Mouse (Mus musculus): ENCODE results near the gene Trim9. TPM values are rescaled to one million over a fixed set of nuclear protein-coding genes. Genes with fewer than 3 reads are reported as not detected.

The Trim9 gene
- polyA plus RNA-seq, 1 experiment from 2014 or later: 0.32 TPM

GRCm38 (mm10) chr12:70212501-70212900 is 134.9 kb downstream of the Trim9 start:
- no peak overlapping the region for H3K27ac ChIP-seq (replicated peaks)
- 82% methylated on average over 4 of the region's 4 CpGs for WGBS
- no peak overlapping the region for H3K4me2 ChIP-seq (replicated peaks; ENCODE audit: low read depth)
- no peak for TF ChIP-seq CTCF (IDR thresholded peaks at IDR 0.05; ENCODE audit: low read depth)
- no peak for TF ChIP-seq EP300 (optimal IDR thresholded peaks at IDR 0.05)
- H3K36me3 ChIP-seq (ENCODE audit: control insufficient read depth, insufficient read depth, low read length): peaks cover 6% of the 10 kb centered on the region; the same call in 1 of the 2 replicates
- ATAC-seq (ENCODE audit: low FRiP score, low TSS enrichment): no peak
- no peaks in the 10 kb centered on the region for H3K4me1 ChIP-seq (replicated peaks; ENCODE audit: control insufficient read depth, insufficient read depth)
- H3K4me3 ChIP-seq (ENCODE audit: low read depth, low read length): no peak overlapping the region
- H3K9me3 ChIP-seq (ENCODE audit: control insufficient read depth, low read length): no peaks in the 10 kb centered on the region
- DNase-seq (ENCODE audit: low spot score): no peak
- H3K27me3 ChIP-seq (ENCODE audit: control insufficient read depth, insufficient read depth, low read length): no peaks in the 10 kb centered on the region
- H3K9ac ChIP-seq (ENCODE audit: low read length): no peak overlapping the region

GRCm38 (mm10) chr12:70208214-70208613 is 139.2 kb downstream of the Trim9 start:
- H3K27me3 ChIP-seq (ENCODE audit: control insufficient read depth, insufficient read depth, low read length): no peaks in the 10 kb centered on the region
- no peak for DNase-seq (ENCODE audit: low spot score)
- H3K4me1 ChIP-seq (replicated peaks; ENCODE audit: control insufficient read depth, insufficient read depth): no peaks in the 10 kb centered on the region
- no peaks in the 10 kb centered on the region for H3K9me3 ChIP-seq (ENCODE audit: control insufficient read depth, low read length)
- H3K4me3 ChIP-seq (ENCODE audit: low read depth, low read length): no peak overlapping the region
- H3K27ac ChIP-seq (replicated peaks): no peak overlapping the region
- H3K36me3 ChIP-seq (ENCODE audit: control insufficient read depth, insufficient read depth, low read length): peaks cover 15% of the 10 kb centered on the region
- 66% methylated on average over 5 of the region's 5 CpGs for WGBS
- TF ChIP-seq EP300 (optimal IDR thresholded peaks at IDR 0.05) (no peak), CTCF (IDR thresholded peaks at IDR 0.05; ENCODE audit: low read depth) (no peak)
- no peak for ATAC-seq (ENCODE audit: low FRiP score, low TSS enrichment)
- no peak overlapping the region for H3K4me2 ChIP-seq (replicated peaks; ENCODE audit: low read depth)
- no peak overlapping the region for H3K9ac ChIP-seq (ENCODE audit: low read length)

- Histone ChIP-seq H3K9ac (ENCODE audit: low read length) (no peak overlapping the region), H3K4me1 (replicated peaks; ENCODE audit: control insufficient read depth, insufficient read depth) (no peaks in the 10 kb centered on the region), H3K27ac (replicated peaks) (no peak overlapping the region), H3K36me3 (ENCODE audit: control insufficient read depth, insufficient read depth, low read length) (peaks cover 14% of the 10 kb centered on the region), H3K9me3 (ENCODE audit: control insufficient read depth, low read length) (no peaks in the 10 kb centered on the region), H3K4me2 (replicated peaks; ENCODE audit: low read depth) (no peak overlapping the region), H3K27me3 (ENCODE audit: control insufficient read depth, insufficient read depth, low read length) (no peaks in the 10 kb centered on the region), H3K4me3 (ENCODE audit: low read depth, low read length) (no peak overlapping the region)
- no peak for DNase-seq (ENCODE audit: low spot score)
- WGBS: 81% methylated on average over 8 of the region's 8 CpGs
- ATAC-seq (ENCODE audit: low FRiP score, low TSS enrichment): no peak
- TF ChIP-seq CTCF (IDR thresholded peaks at IDR 0.05; ENCODE audit: low read depth) (no peak), EP300 (optimal IDR thresholded peaks at IDR 0.05) (no peak)
These were observed 143.0 kb downstream of the Trim9 start for GRCm38 (mm10) chr12:70204433-70204832.

- WGBS: 78% methylated on average over 5 of the region's 5 CpGs
- H3K4me3 ChIP-seq (ENCODE audit: low read depth, low read length): no peak overlapping the region
- DNase-seq (ENCODE audit: low spot score) (no peak), ATAC-seq (ENCODE audit: low FRiP score, low TSS enrichment) (no peak)
- H3K4me2 ChIP-seq (replicated peaks; ENCODE audit: low read depth): no peak overlapping the region
- no peaks in the 10 kb centered on the region for H3K27me3 ChIP-seq (ENCODE audit: control insufficient read depth, insufficient read depth, low read length)
- H3K27ac ChIP-seq (replicated peaks): no peak overlapping the region
- H3K9ac ChIP-seq (ENCODE audit: low read length): no peak overlapping the region
- H3K9me3 ChIP-seq (ENCODE audit: control insufficient read depth, low read length): no peaks in the 10 kb centered on the region
- TF ChIP-seq CTCF (IDR thresholded peaks at IDR 0.05; ENCODE audit: low read depth): peak; percentile 57
- TF ChIP-seq EP300 (optimal IDR thresholded peaks at IDR 0.05): no peak
- no peaks in the 10 kb centered on the region for H3K4me1 ChIP-seq (replicated peaks; ENCODE audit: control insufficient read depth, insufficient read depth)
- peaks cover 16% of the 10 kb centered on the region for H3K36me3 ChIP-seq (ENCODE audit: control insufficient read depth, insufficient read depth, low read length)
These were observed 145.4 kb downstream of the Trim9 start for GRCm38 (mm10) chr12:70201926-70202529.

GRCm38 (mm10) chr12:70196341-70196740 is 151.1 kb downstream of the Trim9 start:
- no peak overlapping the region for H3K9ac ChIP-seq (ENCODE audit: low read length)
- no peak overlapping the region for H3K4me3 ChIP-seq (ENCODE audit: low read depth, low read length)
- H3K9me3 ChIP-seq (ENCODE audit: control insufficient read depth, low read length): no peaks in the 10 kb centered on the region
- H3K4me2 ChIP-seq (replicated peaks; ENCODE audit: low read depth): no peak overlapping the region
- 77% methylated on average over 5 of the region's 5 CpGs for WGBS
- TF ChIP-seq EP300 (optimal IDR thresholded peaks at IDR 0.05) (no peak), CTCF (IDR thresholded peaks at IDR 0.05; ENCODE audit: low read depth) (no peak)
- H3K4me1 ChIP-seq (replicated peaks; ENCODE audit: control insufficient read depth, insufficient read depth): no peaks in the 10 kb centered on the region
- DNase-seq (ENCODE audit: low spot score) (no peak), ATAC-seq (ENCODE audit: low FRiP score, low TSS enrichment) (no peak)
- H3K27ac ChIP-seq (replicated peaks): no peak overlapping the region
- H3K36me3 ChIP-seq (ENCODE audit: control insufficient read depth, insufficient read depth, low read length): peaks cover 5% of the 10 kb centered on the region; the same call in 1 of the 2 replicates
- no peaks in the 10 kb centered on the region for H3K27me3 ChIP-seq (ENCODE audit: control insufficient read depth, insufficient read depth, low read length)

- Histone ChIP-seq H3K4me1 (replicated peaks; ENCODE audit: control insufficient read depth, insufficient read depth) (no peaks in the 10 kb centered on the region), H3K27me3 (ENCODE audit: control insufficient read depth, insufficient read depth, low read length) (no peaks in the 10 kb centered on the region), H3K9me3 (ENCODE audit: control insufficient read depth, low read length) (no peaks in the 10 kb centered on the region), H3K4me3 (ENCODE audit: low read depth, low read length) (no peak overlapping the region), H3K9ac (ENCODE audit: low read length) (no peak overlapping the region), H3K27ac (replicated peaks) (no peak overlapping the region), H3K4me2 (replicated peaks; ENCODE audit: low read depth) (no peak overlapping the region), H3K36me3 (ENCODE audit: control insufficient read depth, insufficient read depth, low read length) (peaks cover 5% of the 10 kb centered on the region; the same call in 1 of the 2 replicates)
- ATAC-seq (ENCODE audit: low FRiP score, low TSS enrichment) (no peak), DNase-seq (ENCODE audit: low spot score) (no peak)
- no peak for TF ChIP-seq EP300 (optimal IDR thresholded peaks at IDR 0.05)
- TF ChIP-seq CTCF (IDR thresholded peaks at IDR 0.05; ENCODE audit: low read depth): no peak
- WGBS: 93% methylated on average over 6 of the region's 6 CpGs
These were observed 152.0 kb downstream of the Trim9 start for GRCm38 (mm10) chr12:70195426-70195825.

Other genes with a start within 250 kb of the Trim9 start
- gene Nin, start 233.9 kb downstream of the Trim9 start, polyA plus RNA-seq (2015; fragmentation: Nextera tagmentation; extraction: Ambion mirVana): 2.8 and 3.6 TPM in 2 replicates
- 1.6 and 2.1 TPM in 2 replicates for gene Abhd12b, start 193.5 kb downstream of the Trim9 start, polyA plus RNA-seq (2015; fragmentation: Nextera tagmentation; extraction: Ambion mirVana)
- gene Pygl, start 116.1 kb downstream of the Trim9 start, polyA plus RNA-seq (2015; fragmentation: Nextera tagmentation; extraction: Ambion mirVana): 18.3 and 20.0 TPM in 2 replicates
- gene Tmx1, start 105.5 kb upstream of the Trim9 start, polyA plus RNA-seq (2015; fragmentation: Nextera tagmentation; extraction: Ambion mirVana): 63.6 and 67.0 TPM in 2 replicates

All from stomach, postnatal 0 days (tissue).